Mouse (Mus musculus) myocyte (in vitro differentiated cells): ENCODE results near the gene Ndufb2. TPM values are rescaled to one million over a fixed set of nuclear protein-coding genes. Genes with fewer than 3 reads are reported as not detected.

ENCODE experiments used
- H3K27me3 ChIP-seq: one replicate; pipeline ENCODE4 v1.6.1; 2011; ENCODE audit not compliant: control insufficient read depth, insufficient read depth, insufficient read length
- H3K36me3 ChIP-seq: one replicate; pipeline ENCODE4 v1.6.1; 2011; ENCODE audit not compliant: control insufficient read depth, insufficient read depth
- H3K4me2 ChIP-seq: one replicate; pipeline ENCODE4 v1.6.1; 2011; ENCODE audit warnings: low read depth, control low read depth
- H3K4me3 ChIP-seq: one replicate; pipeline ENCODE4 v1.5.1; 2011; ENCODE audit warnings: mild to moderate bottlenecking, control low read depth, moderate library complexity
- H3K79me2 ChIP-seq: one replicate; pipeline ENCODE4 v1.6.1; 2011; ENCODE audit not compliant: control insufficient read depth, insufficient read depth
- H3ac ChIP-seq: one replicate; pipeline ENCODE4 v1.6.1; 2011; ENCODE audit not compliant: control insufficient read depth, insufficient read length
- CEBPB ChIP-seq: IDR thresholded peaks from 2 replicates; pipeline ENCODE4 v1.6.1; 2011; ENCODE audit warnings: mild to moderate bottlenecking, moderate library complexity; ENCODE audit not compliant: poor library complexity, insufficient read depth, severe bottlenecking
- E2F4 ChIP-seq: IDR thresholded peaks from one replicate; pipeline ENCODE4 v1.6.1; 2011; ENCODE audit warnings: mild to moderate bottlenecking, control low read depth, moderate library complexity; ENCODE audit not compliant: insufficient read depth
- MAX ChIP-seq: IDR thresholded peaks from one replicate; pipeline ENCODE4 v1.6.1; 2011; ENCODE audit warnings: low read depth, mild to moderate bottlenecking, control low read depth
- MYOD1 ChIP-seq, 3 experiments: IDR thresholded peaks; one replicate each; pipeline ENCODE4 v1.6.1; 2011; ENCODE audit warnings: control low read depth in 2 of 3, low read depth in 2 of 3, mild to moderate bottlenecking in 2 of 3, moderate library complexity in 1 of 3; ENCODE audit not compliant: insufficient read length in 2 of 3, control insufficient read depth in 1 of 3
- MYOG ChIP-seq, 3 experiments: IDR thresholded peaks; one replicate each; pipeline ENCODE4 v1.6.1; 2011; ENCODE audit warnings: control low read depth in 2 of 3, low read depth in 2 of 3, mild to moderate bottlenecking in 2 of 3; ENCODE audit not compliant: insufficient read length in 2 of 3, control insufficient read depth in 1 of 3, insufficient read depth in 1 of 3
- POLR2A ChIP-seq: IDR thresholded peaks from one replicate; pipeline ENCODE4 v1.6.1; 2011; ENCODE audit warnings: low read depth, mild to moderate bottlenecking, control low read depth, moderate library complexity; ENCODE audit not compliant: insufficient read length
- POLR2AphosphoS2 ChIP-seq: IDR thresholded peaks from one replicate; pipeline ENCODE4 v1.6.1; 2011; ENCODE audit warnings: low read depth, control low read depth; ENCODE audit not compliant: insufficient read length
- REST ChIP-seq: IDR thresholded peaks from one replicate; pipeline ENCODE4 v1.6.1; 2011; ENCODE audit warnings: mild to moderate bottlenecking, control low read depth, moderate library complexity; ENCODE audit not compliant: insufficient read depth, insufficient read length
- SRF ChIP-seq: IDR thresholded peaks from one replicate; pipeline ENCODE4 v1.6.1; 2011; ENCODE audit warnings: low read depth; ENCODE audit not compliant: control insufficient read depth, insufficient read length
- TCF12 ChIP-seq: IDR thresholded peaks from one replicate; pipeline ENCODE4 v1.6.1; 2011; ENCODE audit warnings: mild to moderate bottlenecking, control low read depth; ENCODE audit not compliant: poor library complexity, insufficient read depth, severe bottlenecking
- TCF3 ChIP-seq: IDR thresholded peaks from one replicate; pipeline ENCODE4 v1.6.1; 2011; ENCODE audit warnings: low read depth, control low read depth; ENCODE audit not compliant: insufficient read length
- USF1 ChIP-seq: IDR thresholded peaks from one replicate; pipeline ENCODE4 v1.6.1; 2011; ENCODE audit warnings: low read depth, mild to moderate bottlenecking, control low read depth, moderate library complexity
- polyA plus RNA-seq: library from polyadenylated mRNA; unstranded; fragments of >200 nt; fragmentation: generic; extraction: Trizol; gene quantifications from one replicate; pipeline ENCODE4 v1.2.1, GENCODE M21; 2012; ENCODE audit warnings: missing spikeins

Gene Ndufb2
- polyA plus RNA-seq, 1 experiment: 267 TPM

- H3K27me3 ChIP-seq: no peaks in the 10 kb centered on the region
- H3ac ChIP-seq: no peak overlapping the region
- peaks cover 29% of the 10 kb centered on the region for H3K36me3 ChIP-seq
- H3K4me2 ChIP-seq: no peak overlapping the region
- no peak overlapping the region for H3K4me3 ChIP-seq
- no peaks in the 10 kb centered on the region for H3K79me2 ChIP-seq
- TF ChIP-seq E2F4 (no peak), POLR2AphosphoS2 (no peak), CEBPB (no peak), REST (no peak), MAX (no peak), USF1 (no peak), MYOD1 (IDR thresholded peaks at IDR 0.05; ENCODE audit: control insufficient read depth in 1 of 3, insufficient read length in 2 of 3, low read depth in 2 of 3) (no peak), SRF (no peak), MYOG (IDR thresholded peaks at IDR 0.05; ENCODE audit: control insufficient read depth in 1 of 3, insufficient read depth in 1 of 3, insufficient read length in 2 of 3, low read depth in 2 of 3) (no peak), POLR2A (no peak), TCF12 (no peak), TCF3 (no peak)
Measured at GRCm38 (mm10) chr6:39600851-39601250, 8.5 kb downstream of the Ndufb2 start.

GRCm38 (mm10) chr6:39601828-39602227 is 9.5 kb downstream of the Ndufb2 start:
- H3ac ChIP-seq: no peak overlapping the region
- H3K4me3 ChIP-seq: no peak overlapping the region
- TF ChIP-seq MYOD1 (IDR thresholded peaks at IDR 0.05; ENCODE audit: control insufficient read depth in 1 of 3, insufficient read length in 2 of 3, low read depth in 2 of 3): no peak
- no peak for TF ChIP-seq POLR2A
- TF ChIP-seq TCF3: no peak
- TF ChIP-seq SRF: no peak
- TF ChIP-seq MAX: no peak
- no peak for TF ChIP-seq CEBPB
- no peak for TF ChIP-seq E2F4
- TF ChIP-seq REST: no peak
- no peak for TF ChIP-seq USF1
- TF ChIP-seq TCF12: no peak
- no peak for TF ChIP-seq POLR2AphosphoS2
- TF ChIP-seq MYOG (IDR thresholded peaks at IDR 0.05; ENCODE audit: control insufficient read depth in 1 of 3, insufficient read depth in 1 of 3, insufficient read length in 2 of 3, low read depth in 2 of 3): no peak
- no peaks in the 10 kb centered on the region for H3K79me2 ChIP-seq
- H3K36me3 ChIP-seq: peaks cover 25% of the 10 kb centered on the region
- H3K27me3 ChIP-seq: no peaks in the 10 kb centered on the region
- no peak overlapping the region for H3K4me2 ChIP-seq

- Histone ChIP-seq H3ac (no peak overlapping the region), H3K36me3 (peaks cover 14% of the 10 kb centered on the region), H3K4me2 (no peak overlapping the region), H3K27me3 (no peaks in the 10 kb centered on the region), H3K79me2 (no peaks in the 10 kb centered on the region), H3K4me3 (no peak overlapping the region)
- no peak for TF ChIP-seq SRF
- TF ChIP-seq TCF3: no peak
- TF ChIP-seq MYOD1 (IDR thresholded peaks at IDR 0.05; ENCODE audit: control insufficient read depth in 1 of 3, insufficient read length in 2 of 3, low read depth in 2 of 3): no peak
- TF ChIP-seq POLR2AphosphoS2: no peak
- TF ChIP-seq TCF12: no peak
- no peak for TF ChIP-seq REST
- no peak for TF ChIP-seq POLR2A
- no peak for TF ChIP-seq MAX
- TF ChIP-seq CEBPB: no peak
- TF ChIP-seq USF1: no peak
- no peak for TF ChIP-seq MYOG (IDR thresholded peaks at IDR 0.05; ENCODE audit: control insufficient read depth in 1 of 3, insufficient read depth in 1 of 3, insufficient read length in 2 of 3, low read depth in 2 of 3)
- TF ChIP-seq E2F4: no peak
Measured at GRCm38 (mm10) chr6:39604565-39604964, 12.2 kb downstream of the Ndufb2 start.

GRCm38 (mm10) chr6:39606056-39606455 is 13.7 kb downstream of the Ndufb2 start:
- H3K4me3 ChIP-seq: no peak overlapping the region
- no peak overlapping the region for H3K4me2 ChIP-seq
- peaks cover 5% of the 10 kb centered on the region for H3K36me3 ChIP-seq
- no peaks in the 10 kb centered on the region for H3K27me3 ChIP-seq
- no peak overlapping the region for H3ac ChIP-seq
- no peaks in the 10 kb centered on the region for H3K79me2 ChIP-seq
- no peak for TF ChIP-seq TCF3
- TF ChIP-seq POLR2AphosphoS2: no peak
- TF ChIP-seq TCF12: no peak
- no peak for TF ChIP-seq MAX

GRCm38 (mm10) chr6:39606862-39607261 is 14.5 kb downstream of the Ndufb2 start:
- Histone ChIP-seq H3ac (no peak overlapping the region), H3K79me2 (no peaks in the 10 kb centered on the region), H3K4me3 (no peak overlapping the region), H3K36me3 (peaks cover 5% of the 10 kb centered on the region), H3K27me3 (no peaks in the 10 kb centered on the region), H3K4me2 (no peak overlapping the region)
- TF ChIP-seq TCF12 (no peak), MYOG (IDR thresholded peaks at IDR 0.05; ENCODE audit: control insufficient read depth in 1 of 3, insufficient read depth in 1 of 3, insufficient read length in 2 of 3, low read depth in 2 of 3) (no peak), REST (no peak), TCF3 (no peak), E2F4 (no peak), MAX (no peak)
